18 mouse cellular contexts compared by ENCODE assay signal in genomic region chr15:100058143-100058542, GRCm38 (mm10). TPM values are rescaled to one million over a fixed set of nuclear protein-coding genes. Genes with fewer than 3 reads are reported as not detected.
DNase-seq lines count a peak whose midpoint lies in the region; ATAC-seq lines count a peak whose summit lies in the region.
"Had no signal": no experiment of that assay in that cellular context is flagged by ENCODE, and none has a peak within 500 bp of the region (broad histone marks: within the 10 kb centered on the region; RNA-seq: fewer than 3 reads in every experiment).

No protein-coding gene starts in this region.

- H3K36me3 ChIP-seq in liver, embryonic 15.5 days (replicated peaks): no peaks in the 10 kb centered on the region
- no peaks in the 10 kb centered on the region; the same call in 1 of the 2 replicates for H3K36me3 ChIP-seq in splenic B cell, adult 2 months (ENCODE audit: control insufficient read depth, insufficient read depth, low read length, poor library complexity, severe bottlenecking)
- H3K36me3 ChIP-seq in forebrain, embryonic 11.5 days (ENCODE audit: control insufficient read depth, insufficient read depth, low read length): no peaks in the 10 kb centered on the region

- H3K27ac ChIP-seq in liver, embryonic 15.5 days (replicated peaks): peak overlapping the region; percentile 45; the same call in 1 of the 2 replicates
- no peak overlapping the region for H3K27ac ChIP-seq in forebrain, embryonic 11.5 days (ENCODE audit: low read depth, low read length)
- H3K27ac ChIP-seq: heart, adult 2 months; kidney, postnatal 0 days; layer of hippocampus, adult 2 months had no signal

- H3K27me3 ChIP-seq in liver, embryonic 15.5 days: no peaks in the 10 kb centered on the region
- no peaks in the 10 kb centered on the region for H3K27me3 ChIP-seq in splenic B cell, adult 2 months (ENCODE audit: control insufficient read depth, insufficient read depth, low read length, poor library complexity, severe bottlenecking)
- H3K27me3 ChIP-seq in forebrain, embryonic 11.5 days (ENCODE audit: control insufficient read depth, insufficient read depth, low read length): no peaks in the 10 kb centered on the region

- H3K4me3 ChIP-seq in liver, embryonic 15.5 days (replicated peaks): no peak overlapping the region
- H3K4me3 ChIP-seq in forebrain, embryonic 11.5 days (ENCODE audit: low read depth, low read length): no peak overlapping the region
- H3K4me3 ChIP-seq: heart, adult 2 months; layer of hippocampus, adult 2 months had no signal

- WGBS in liver, embryonic 15.5 days (ENCODE audit: insufficient replicate concordance): 23% methylated on average over 3 of the region's 3 CpGs
- WGBS in forebrain, embryonic 11.5 days: 86% methylated on average over 3 of the region's 3 CpGs

- H3K9me3 ChIP-seq in liver, embryonic 15.5 days (replicated peaks): no peaks in the 10 kb centered on the region
- H3K9me3 ChIP-seq in forebrain, embryonic 11.5 days (ENCODE audit: control insufficient read depth, low read length): no peaks in the 10 kb centered on the region

- 0 out of 2 replicates have a peak overlapping the region, but pooled peaks have one; percentile 0 for H3K9ac ChIP-seq in liver, embryonic 15.5 days
- no peak overlapping the region for H3K9ac ChIP-seq in forebrain, embryonic 11.5 days (ENCODE audit: low read length)
- H3K9ac ChIP-seq: lung, embryonic 14.5 days had no signal

- peaks cover 43% of the 10 kb centered on the region for H3K4me1 ChIP-seq in liver, embryonic 15.5 days (replicated peaks)
- 0 out of 2 replicates have a peak, but pooled peaks cover 2% of the 10 kb centered on the region for H3K4me1 ChIP-seq in forebrain, embryonic 11.5 days (replicated peaks; ENCODE audit: control insufficient read depth, insufficient read depth, low read length)

- H3K4me2 ChIP-seq in liver, embryonic 15.5 days: peak overlapping the region; percentile 20; the same call in 1 of the 2 replicates
- H3K4me2 ChIP-seq in forebrain, embryonic 11.5 days (ENCODE audit: low read depth, low read length, severe bottlenecking): no peak overlapping the region
- H3K4me2 ChIP-seq: lung, embryonic 14.5 days had no signal

- peak; percentile 65 for ATAC-seq in erythroid progenitor cell, adult 5-6 weeks (replicated peaks; ENCODE audit: low FRiP score, poor library complexity, severe bottlenecking)
- peak; percentile 84 for ATAC-seq in liver, embryonic 15.5 days (ENCODE audit: insufficient read depth)
- ATAC-seq in forebrain, embryonic 11.5 days (replicated peaks; ENCODE audit: low FRiP score): no peak
- no peak for ATAC-seq in cerebellum, adult (ENCODE audit: insufficient number of reproducible peaks, low FRiP score, low TSS enrichment)
- ATAC-seq: midbrain, embryonic 16.5 days had no signal

- DNase-seq in thymus, postnatal 14 days: peak; percentile 27
- DNase-seq in thymus, postnatal 36 days: no peak
- DNase-seq in splenic B cell, adult 2 months (ENCODE audit: low read depth, low spot score): peak; percentile 60
- no peak for DNase-seq in forebrain, embryonic 11.5 days (ENCODE audit: low spot score)
- no peak for DNase-seq in gastrocnemius, adult 8-10 months (ENCODE audit: low spot score in 2 of 2)
- DNase-seq: adrenal gland, postnatal 10 days; cerebellum, adult 8-10 months; gastrocnemius, postnatal 14 days; heart, adult 2 months; lung, embryonic 14.5 days; right cerebral cortex, postnatal 25 days; thymus, postnatal 4 days had no signal

RNA-seq across cellular contexts. Expression of gene Dip2b, which starts 19.7 kb away (rescaled TPM):
- 3.6 and 5.4 TPM in 2 replicates for total RNA-seq in erythroid progenitor cell, adult 5-6 weeks (2015; ENCODE audit: low replicate concordance)
- 6.3 and 9.8 TPM in 2 replicates for total RNA-seq in erythroid progenitor cell, adult 5-6 weeks (2017; ENCODE audit: low replicate concordance)
- polyA plus RNA-seq in liver, embryonic 15.5 days (2015; fragmentation: Nextera tagmentation; extraction: Ambion mirVana): 2.4 and 2.5 TPM in 2 replicates
- polyA plus RNA-seq in forebrain, embryonic 11.5 days (2014; fragmentation: Nextera tagmentation; extraction: Ambion mirVana): 27.9 and 28.3 TPM in 2 replicates
- total RNA-seq in gastrocnemius, adult 8-10 months (2022): 1 to 10 TPM; 5.7 to 6.2 (median 5.7) TPM

Comparison
In these comparisons a context has a peak if more than half of its experiments do, and no peak if none do; other contexts are left out.
1. DNase-seq: peak in thymus, postnatal 14 days (single experiment) and splenic B cell, adult 2 months (single experiment); none in thymus, postnatal 36 days (0 of 2), forebrain, embryonic 11.5 days (single experiment) and gastrocnemius, adult 8-10 months (0 of 2).
2. ATAC-seq: peak in erythroid progenitor cell, adult 5-6 weeks (single experiment) and liver, embryonic 15.5 days (single experiment); none in forebrain, embryonic 11.5 days (single experiment) and cerebellum, adult (single experiment).